Mouse (Mus musculus): ENCODE data around the gene Tmub2. TPM values are rescaled to one million over a fixed set of nuclear protein-coding genes. Genes with fewer than 3 reads are reported as not detected.

Tmub2 gene
- polyA plus RNA-seq, 1 experiment from 2014 or later = 20.8 TPM

DNA sequence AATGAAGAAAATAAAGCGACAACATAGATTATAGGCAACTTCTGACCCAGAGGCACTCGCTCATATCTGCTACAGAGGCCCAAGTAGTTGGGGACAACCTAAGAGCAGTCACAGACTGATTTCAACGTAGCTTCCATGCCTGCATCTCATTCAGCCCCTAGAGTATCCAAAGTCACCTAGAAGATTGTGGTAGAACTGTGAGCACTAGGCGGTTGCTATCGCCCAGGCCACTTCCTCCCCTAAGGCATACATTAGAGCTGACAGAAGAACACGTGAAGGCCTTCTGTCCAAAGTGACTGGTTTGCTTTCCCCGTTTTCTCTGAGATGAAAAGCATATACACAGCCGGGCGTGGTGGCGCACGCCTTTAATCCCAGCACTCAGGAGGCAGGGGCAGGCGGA, 29.6 kb downstream of the Tmub2 start:
- Histone ChIP-seq H3K9me3 (ENCODE audit: low read length) (no peaks in the 10 kb centered on the region), H3K36me3 (replicated peaks; ENCODE audit: insufficient read depth, low read length) (peaks cover 53% of the 10 kb centered on the region), H3K27ac (ENCODE audit: low read depth) (no peak overlapping the region), H3K4me1 (ENCODE audit: insufficient read depth) (peaks cover 38% of the 10 kb centered on the region), H3K27me3 (ENCODE audit: insufficient read depth, low read length) (no peaks in the 10 kb centered on the region), H3K4me3 (ENCODE audit: low read depth, low read length) (no peak overlapping the region), H3K9ac (replicated peaks) (no peak overlapping the region), H3K4me2 (ENCODE audit: low read depth, low read length) (no peak overlapping the region)
- TF ChIP-seq CTCF (IDR thresholded peaks at IDR 0.05; ENCODE audit: low read depth) = no peak
- no peak for TF ChIP-seq EP300 (IDR thresholded peaks at IDR 0.05; ENCODE audit: low read depth)
- ATAC-seq = no peak
- 79% methylated on average over 12 of the region's 12 CpGs for WGBS (ENCODE audit: insufficient replicate concordance)
- no peak for DNase-seq

- DNase-seq (no peak), ATAC-seq (no peak)
- peaks cover 31% of the 10 kb centered on the region for H3K4me1 ChIP-seq (ENCODE audit: insufficient read depth)
- H3K9ac ChIP-seq (replicated peaks) = peak overlapping the region; percentile 100
- peak overlapping the region; percentile 88 for H3K4me3 ChIP-seq (ENCODE audit: low read depth, low read length)
- H3K27me3 ChIP-seq (ENCODE audit: insufficient read depth, low read length) = no peaks in the 10 kb centered on the region
- WGBS (ENCODE audit: insufficient replicate concordance) = 11% methylated on average over 14 of the region's 14 CpGs
- no peaks in the 10 kb centered on the region for H3K9me3 ChIP-seq (ENCODE audit: low read length)
- peak overlapping the region; percentile 95 for H3K4me2 ChIP-seq (ENCODE audit: low read depth, low read length)
- TF ChIP-seq CTCF (IDR thresholded peaks at IDR 0.05; ENCODE audit: low read depth) (no peak), EP300 (IDR thresholded peaks at IDR 0.05; ENCODE audit: low read depth) (no peak)
- H3K27ac ChIP-seq (ENCODE audit: low read depth) = peak overlapping the region; percentile 83
- H3K36me3 ChIP-seq (replicated peaks; ENCODE audit: insufficient read depth, low read length) = peaks cover 41% of the 10 kb centered on the region
Observed at GRCm38 (mm10) chr11:102315690-102316571, 31.2 kb downstream of the Tmub2 start.

DNA sequence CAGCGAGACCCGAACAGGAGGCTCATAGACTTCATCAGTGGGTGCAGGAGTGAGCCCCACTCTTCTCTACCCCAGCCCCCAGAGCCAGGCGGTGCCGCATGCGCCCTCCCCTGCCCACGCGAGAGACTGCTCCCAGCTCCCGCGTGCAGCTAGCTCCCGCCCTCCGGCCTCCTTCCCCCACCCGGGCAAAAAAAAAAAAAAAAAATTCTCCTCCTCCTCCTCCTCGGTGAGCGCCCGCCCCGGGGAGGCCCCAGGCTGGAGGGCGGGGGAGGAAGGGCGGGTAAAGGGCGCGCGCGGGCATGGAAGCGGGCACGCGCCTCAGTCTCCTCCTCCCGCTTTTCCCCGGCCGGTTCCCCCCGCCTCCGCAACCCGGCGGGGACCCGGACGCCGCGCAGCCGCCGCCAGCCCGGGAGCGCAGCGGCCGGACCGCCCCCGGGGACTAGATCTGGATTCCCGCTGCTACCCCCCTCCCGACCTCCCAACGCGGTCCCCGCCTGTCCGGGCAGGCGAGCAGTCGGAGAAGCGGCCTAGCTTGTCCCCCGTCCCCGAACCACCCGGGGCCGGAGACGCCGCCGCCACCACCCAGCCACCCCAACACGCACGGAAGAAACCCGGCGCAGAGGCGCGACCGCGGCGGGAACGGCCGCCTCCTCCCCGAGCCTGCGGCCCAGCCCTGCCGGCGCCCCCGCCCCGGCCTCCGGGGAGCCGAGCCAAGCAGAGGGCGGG, 32.0 kb downstream of the Tmub2 start:
- TF ChIP-seq CTCF (IDR thresholded peaks at IDR 0.05; ENCODE audit: low read depth) (0 out of 2 replicates have a peak, but pooled peaks have one; percentile 28), EP300 (IDR thresholded peaks at IDR 0.05; ENCODE audit: low read depth) (peak; percentile 62; the same call in 1 of the 2 replicates)
- Histone ChIP-seq H3K4me3 (ENCODE audit: low read depth, low read length) (peak overlapping the region; percentile 88), H3K9ac (replicated peaks) (peak overlapping the region; percentile 100), H3K36me3 (replicated peaks; ENCODE audit: insufficient read depth, low read length) (peaks cover 41% of the 10 kb centered on the region), H3K4me1 (ENCODE audit: insufficient read depth) (peaks cover 28% of the 10 kb centered on the region), H3K4me2 (ENCODE audit: low read depth, low read length) (peak overlapping the region; percentile 95), H3K9me3 (ENCODE audit: low read length) (no peaks in the 10 kb centered on the region), H3K27me3 (ENCODE audit: insufficient read depth, low read length) (no peaks in the 10 kb centered on the region), H3K27ac (ENCODE audit: low read depth) (peak overlapping the region; percentile 99)
- peak; percentile 95 for DNase-seq
- peak; percentile 78 for ATAC-seq
- WGBS (ENCODE audit: insufficient replicate concordance) = under 1% methylated on average over 40 of the region's 80 CpGs

- no peak; the same call in 1 of the 2 replicates for TF ChIP-seq CTCF (IDR thresholded peaks at IDR 0.05; ENCODE audit: low read depth)
- peak; percentile 79 for DNase-seq
Observed at GRCm38 (mm10) chr11:102317298-102317900, 32.7 kb downstream of the Tmub2 start.

GRCm38 (mm10) chr11:102317901-102318575, 33.3 kb downstream of the Tmub2 start:
- Histone ChIP-seq H3K4me1 (ENCODE audit: insufficient read depth) (peaks cover 25% of the 10 kb centered on the region), H3K27ac (ENCODE audit: low read depth) (peak overlapping the region; percentile 99), H3K27me3 (ENCODE audit: insufficient read depth, low read length) (no peaks in the 10 kb centered on the region), H3K9me3 (ENCODE audit: low read length) (no peaks in the 10 kb centered on the region), H3K9ac (replicated peaks) (peak overlapping the region; percentile 100), H3K36me3 (replicated peaks; ENCODE audit: insufficient read depth, low read length) (peaks cover 28% of the 10 kb centered on the region), H3K4me2 (ENCODE audit: low read depth, low read length) (peak overlapping the region; percentile 95), H3K4me3 (ENCODE audit: low read depth, low read length) (peak overlapping the region; percentile 88)
- ATAC-seq = peak; percentile 49
- DNase-seq = peak; percentile 82
- TF ChIP-seq CTCF (IDR thresholded peaks at IDR 0.05; ENCODE audit: low read depth) (no peak), EP300 (IDR thresholded peaks at IDR 0.05; ENCODE audit: low read depth) (no peak)
- 0% methylated on average over 23 of the region's 77 CpGs for WGBS (ENCODE audit: insufficient replicate concordance)

More at GRCm38 (mm10) chr11:102317298-102317900, 32.7 kb downstream of the Tmub2 start:
- ATAC-seq = peak; percentile 59
- Histone ChIP-seq H3K4me3 (ENCODE audit: low read depth, low read length) (peak overlapping the region; percentile 88), H3K9ac (replicated peaks) (peak overlapping the region; percentile 100), H3K27me3 (ENCODE audit: insufficient read depth, low read length) (no peaks in the 10 kb centered on the region), H3K4me2 (ENCODE audit: low read depth, low read length) (peak overlapping the region; percentile 95), H3K36me3 (replicated peaks; ENCODE audit: insufficient read depth, low read length) (peaks cover 34% of the 10 kb centered on the region), H3K9me3 (ENCODE audit: low read length) (no peaks in the 10 kb centered on the region), H3K4me1 (ENCODE audit: insufficient read depth) (peaks cover 25% of the 10 kb centered on the region), H3K27ac (ENCODE audit: low read depth) (peak overlapping the region; percentile 99)
- under 1% methylated on average over 55 of the region's 87 CpGs for WGBS (ENCODE audit: insufficient replicate concordance)
